Mouse (Mus musculus) layer of hippocampus, adult 18-20 months (tissue): Measurements from ENCODE around the gene Cct6b. TPM values are rescaled to one million over a fixed set of nuclear protein-coding genes. Genes with fewer than 3 reads are reported as not detected.
"Not testable (repeated sequence)": the region's sequence is repeated elsewhere in the genome, so short reads cannot be mapped to it uniquely, and the experiment has no call there.

Source experiments
- DNase-seq, 2 experiments: peaks; one replicate each; pipeline ENCODE4 v3.0.0; 2022; ENCODE audit warnings: low spot score in 2 of 2
- total RNA-seq, 2 experiments: library from RNA; stranded (reverse); gene quantifications; 2 replicates each; pipeline ENCODE4 v1.2.3; 2021

The Cct6b gene
- total RNA-seq, 2 experiments from 2014 or later, result 0.28 to 0.47 TPM

DNA sequence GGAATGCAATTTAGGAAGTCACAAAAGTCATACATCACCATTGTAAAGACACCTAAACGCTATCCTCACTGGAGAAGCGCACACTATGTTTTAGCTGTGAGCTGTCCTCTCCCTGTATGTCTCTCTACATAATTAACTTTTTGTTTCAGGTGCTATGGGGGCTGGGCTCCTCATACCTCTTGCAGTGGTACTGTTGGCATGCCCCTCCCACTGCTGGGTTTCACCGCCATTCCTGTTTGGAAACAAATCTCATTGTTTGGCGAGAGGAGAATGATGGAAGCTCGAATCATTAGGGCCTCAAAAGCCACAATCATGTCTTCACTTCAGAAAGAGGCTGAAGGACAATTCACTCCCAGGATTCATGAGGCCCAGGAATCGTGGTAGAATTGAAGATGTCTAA lies 59.0 kb downstream of the Cct6b start:
- DNase-seq, result no peak

DNA sequence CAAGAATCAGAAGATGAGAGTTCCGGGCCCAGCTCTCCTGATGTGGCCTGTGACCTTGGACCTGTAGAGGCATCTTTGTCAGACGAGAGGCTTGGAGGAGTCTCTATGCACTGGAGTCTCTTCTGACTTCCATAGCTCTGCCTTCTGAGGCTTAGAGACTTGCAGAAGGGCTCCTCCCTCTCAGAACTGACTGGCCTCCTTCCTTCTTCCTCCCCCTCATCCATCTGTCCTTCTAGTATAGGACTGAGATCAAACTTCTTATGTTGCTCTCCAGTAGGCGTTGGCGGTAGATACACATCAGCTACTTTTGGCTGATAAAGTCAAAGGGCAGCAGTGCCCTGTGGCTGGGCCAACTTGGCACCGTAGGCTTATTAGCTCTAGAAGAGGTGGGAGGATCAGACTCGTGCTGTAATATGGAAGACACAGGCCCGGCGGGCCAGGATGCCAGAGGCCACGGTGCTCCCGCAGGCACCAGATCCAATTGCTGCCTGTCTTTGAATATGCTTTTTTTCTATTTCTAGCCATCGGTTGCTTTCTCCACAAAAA lies 64.2 kb downstream of the Cct6b start:
- DNase-seq, result no peak

DNA sequence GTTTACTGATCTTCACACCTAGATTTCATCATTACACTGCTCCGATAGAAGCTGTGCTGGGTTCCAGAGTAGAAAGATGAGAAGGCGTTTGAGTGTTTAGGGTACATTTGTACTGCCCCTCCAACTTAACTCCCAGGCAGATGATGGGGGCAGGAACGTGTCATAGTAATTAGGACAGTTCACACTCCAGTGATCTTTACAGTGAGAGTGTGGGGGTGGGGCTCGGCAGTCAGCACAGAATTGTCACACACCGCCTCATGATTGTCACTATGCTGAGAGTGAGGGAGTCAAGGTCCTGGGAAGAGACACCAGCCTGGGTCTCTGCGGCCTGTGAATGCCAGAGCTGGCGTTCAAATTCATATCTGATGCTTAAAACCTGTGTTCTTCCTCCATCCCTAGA lies 68.2 kb downstream of the Cct6b start:
- no peak for DNase-seq

DNA sequence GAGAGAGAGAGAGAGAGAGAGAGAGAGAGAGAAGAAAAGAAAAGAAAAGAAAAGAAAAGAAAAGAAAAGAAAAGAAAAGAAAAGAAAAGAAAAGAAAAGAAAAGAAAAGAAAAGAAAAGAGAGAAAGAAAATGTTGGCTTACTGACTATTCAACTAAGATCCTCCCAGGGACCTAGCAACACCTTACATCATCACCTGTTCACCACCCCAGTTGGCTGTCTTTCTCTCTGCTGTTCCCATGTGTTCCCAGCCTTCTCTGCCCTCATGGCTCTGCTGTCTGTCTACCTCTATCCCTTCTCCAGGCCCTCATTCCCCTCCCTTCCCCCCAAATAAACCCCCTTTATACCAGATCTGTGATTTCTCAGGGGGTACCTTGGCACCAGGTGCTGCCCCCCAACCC lies 69.2 kb downstream of the Cct6b start:
- DNase-seq, result not testable (repeated sequence)

DNA sequence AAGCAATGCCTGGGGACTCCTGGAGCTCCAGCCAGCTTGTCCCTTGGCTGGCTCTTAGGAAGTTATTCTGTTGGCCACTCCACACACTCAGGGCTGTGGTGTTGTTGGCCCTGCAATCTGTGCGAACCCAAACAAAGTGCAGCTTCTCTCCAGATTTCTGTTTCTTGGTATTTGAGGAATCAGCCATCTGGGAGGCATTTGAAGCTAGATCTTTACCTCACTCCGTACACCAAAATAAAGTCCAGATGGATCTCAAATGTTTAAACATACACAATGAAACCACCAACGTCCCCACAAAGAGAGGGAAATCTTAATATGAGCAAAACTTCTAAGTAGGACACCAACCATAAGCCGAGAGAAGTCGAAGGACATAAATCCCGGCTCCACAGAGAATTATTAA lies 71.5 kb downstream of the Cct6b start:
- no peak for DNase-seq

DNA sequence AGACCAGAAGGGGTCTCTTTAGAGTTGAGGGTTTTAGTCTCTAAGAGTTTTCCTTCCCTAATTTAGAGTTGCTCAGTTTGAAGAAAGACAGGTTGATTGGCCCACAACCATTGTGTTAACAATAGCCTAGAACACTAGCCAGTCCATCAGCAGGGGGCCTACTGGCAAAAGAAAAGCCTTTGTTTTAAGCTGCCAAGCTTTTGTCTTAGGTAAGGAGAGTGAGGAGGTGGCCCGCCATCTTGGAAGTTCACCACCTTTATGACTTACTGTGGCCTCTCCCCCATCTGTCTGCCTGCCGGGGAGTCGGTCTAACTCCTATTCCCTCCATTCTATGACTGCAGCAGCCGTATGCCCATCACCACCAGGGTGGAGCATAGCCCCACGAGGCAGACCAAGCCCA lies 73.6 kb downstream of the Cct6b start:
- DNase-seq, result no peak

DNA sequence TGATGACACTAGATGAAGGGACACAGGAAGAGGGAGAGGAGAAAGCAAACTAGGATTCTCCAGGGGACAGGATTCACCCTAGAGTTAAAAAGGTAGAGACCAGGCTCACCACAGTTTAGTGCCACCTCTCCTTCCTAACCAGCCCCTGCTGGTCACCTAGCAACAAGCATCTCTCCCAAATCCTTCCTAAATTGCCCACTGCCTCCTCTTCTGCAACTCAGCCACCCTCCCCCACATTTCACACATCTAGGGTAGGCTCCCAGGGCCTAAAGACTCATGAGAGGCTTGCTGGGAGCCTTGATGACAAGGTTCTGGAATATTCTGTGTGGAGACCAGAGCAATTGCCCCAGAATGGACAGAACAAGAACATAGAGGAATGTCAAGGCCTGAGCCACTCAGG lies 76.5 kb downstream of the Cct6b start:
- DNase-seq, result no peak

DNA sequence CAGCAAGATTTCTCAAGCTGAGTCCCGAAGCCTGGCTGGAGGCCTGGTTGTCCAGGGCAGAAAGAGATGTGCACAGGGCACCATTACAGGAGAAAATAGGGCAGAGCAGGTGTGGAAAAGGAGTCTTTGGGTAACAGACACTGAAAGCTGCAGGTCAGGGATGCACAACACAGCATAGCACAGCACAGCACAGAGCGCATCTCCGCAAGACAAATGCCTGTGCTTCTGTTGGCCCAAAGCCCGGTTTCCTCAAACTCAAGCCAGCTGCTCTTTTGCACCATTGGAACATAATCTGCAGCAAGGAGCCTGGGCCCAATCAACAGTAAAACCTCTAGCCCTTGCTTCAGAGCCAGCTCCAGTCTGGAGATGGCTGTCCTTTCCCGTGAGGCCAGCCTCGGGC lies 79.4 kb downstream of the Cct6b start:
- peak; percentile 67 to 87 for DNase-seq

DNA sequence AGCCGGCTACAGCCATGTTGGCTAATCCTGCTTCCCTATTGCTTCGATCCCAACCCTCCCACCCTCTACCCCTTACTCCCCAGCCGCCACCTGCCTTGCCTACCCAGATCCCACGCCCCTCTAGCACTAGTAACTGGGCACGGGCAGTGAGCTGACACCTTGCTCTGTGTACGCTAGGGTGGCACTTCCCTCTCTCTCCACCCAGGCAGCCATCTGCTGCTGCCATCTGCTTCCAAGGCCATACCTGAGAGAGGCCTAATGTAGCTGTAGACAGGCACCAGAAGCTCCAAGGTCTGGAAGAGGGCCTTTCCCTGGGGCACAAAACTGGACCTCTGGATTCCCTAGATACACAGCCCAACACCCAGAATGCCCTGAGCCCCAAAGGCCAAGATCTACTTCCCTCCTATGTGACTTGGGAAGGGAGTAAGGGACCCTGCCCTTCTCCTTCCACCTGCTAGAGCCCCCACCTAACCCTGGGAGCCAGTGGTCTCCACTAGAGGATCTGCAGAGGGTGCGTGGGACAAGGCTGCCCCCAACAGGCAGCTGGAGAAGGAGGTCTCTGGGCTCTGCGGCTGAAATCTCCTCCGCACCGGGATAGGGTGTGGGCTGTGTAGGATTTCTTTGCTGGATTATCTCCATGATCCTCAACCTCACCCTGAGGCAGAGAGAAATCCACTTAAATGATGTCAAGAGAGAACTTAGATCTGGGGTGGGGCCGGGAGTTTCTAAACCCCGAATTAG lies 80.2 kb downstream of the Cct6b start:
- DNase-seq, result peak in 1 of 2 experiments; percentile 54

DNA sequence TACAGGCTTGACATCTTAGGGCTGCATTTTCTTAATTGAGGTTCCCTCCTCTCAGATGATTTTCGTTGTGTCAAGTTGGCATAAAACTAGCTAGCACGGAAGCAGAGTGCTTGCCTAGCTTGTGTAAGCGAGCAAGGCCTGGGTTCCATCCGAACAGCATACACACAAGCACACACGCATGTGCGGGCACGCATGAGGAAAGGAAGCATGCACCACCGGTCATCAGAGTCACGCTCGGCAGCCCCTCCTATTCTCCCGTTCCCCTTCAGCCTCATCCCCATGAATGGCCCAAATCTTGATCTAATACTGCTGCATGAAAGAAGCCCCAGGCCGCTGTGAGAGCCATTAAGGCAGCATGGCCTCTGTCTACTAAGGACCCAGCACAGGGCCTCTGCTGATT lies 85.6 kb downstream of the Cct6b start:
- DNase-seq, result no peak

Other genes with a start within 250 kb of the Cct6b start
- gene Zfp830, start within 50 bp of the Cct6b start, total RNA-seq, result 10 to 100 TPM; 15.2 to 18.2 TPM
- gene Lig3, start 16.8 kb upstream of the Cct6b start, total RNA-seq, result 10 to 100 TPM; 20.7 to 22.4 TPM
- gene Rffl, start 106.9 kb upstream of the Cct6b start, total RNA-seq, result 10 to 100 TPM in 1 of 2 experiments, 1 to 10 TPM in 1; 9.7 to 12.0 TPM
- 10 to 100 TPM; 14.7 to 18.0 TPM for gene Rad51d, start 126.3 kb upstream of the Cct6b start, total RNA-seq
- not detected for gene Fndc8, start 127.8 kb upstream of the Cct6b start, total RNA-seq
- gene Nle1, start 144.1 kb upstream of the Cct6b start, total RNA-seq, result 10 to 100 TPM; 33.6 to 37.6 TPM
- gene Unc45b, start 146.2 kb upstream of the Cct6b start, total RNA-seq, result 1 to 10 TPM in 1 of 2 experiments, under 1 TPM in 1; 0.79 to 1.1 TPM
- gene Slfn5, start 187.0 kb upstream of the Cct6b start, total RNA-seq, result 1 to 10 TPM; 2.9 to 3.4 TPM
- gene Slfn9, start 227.5 kb upstream of the Cct6b start, total RNA-seq, result under 1 TPM; 0.10 to 0.36 TPM